Mouse (Mus musculus): ENCODE measurements around the gene Zfp786. TPM values are rescaled to one million over a fixed set of nuclear protein-coding genes. Genes with fewer than 3 reads are reported as not detected.
"Not testable (repeated sequence)": the region's sequence is repeated elsewhere in the genome, so short reads cannot be mapped to it uniquely, and the experiment has no call there.

Zfp786 gene
- polyA plus RNA-seq, 1 experiment from 2014 or later: 18.3 TPM

DNA sequence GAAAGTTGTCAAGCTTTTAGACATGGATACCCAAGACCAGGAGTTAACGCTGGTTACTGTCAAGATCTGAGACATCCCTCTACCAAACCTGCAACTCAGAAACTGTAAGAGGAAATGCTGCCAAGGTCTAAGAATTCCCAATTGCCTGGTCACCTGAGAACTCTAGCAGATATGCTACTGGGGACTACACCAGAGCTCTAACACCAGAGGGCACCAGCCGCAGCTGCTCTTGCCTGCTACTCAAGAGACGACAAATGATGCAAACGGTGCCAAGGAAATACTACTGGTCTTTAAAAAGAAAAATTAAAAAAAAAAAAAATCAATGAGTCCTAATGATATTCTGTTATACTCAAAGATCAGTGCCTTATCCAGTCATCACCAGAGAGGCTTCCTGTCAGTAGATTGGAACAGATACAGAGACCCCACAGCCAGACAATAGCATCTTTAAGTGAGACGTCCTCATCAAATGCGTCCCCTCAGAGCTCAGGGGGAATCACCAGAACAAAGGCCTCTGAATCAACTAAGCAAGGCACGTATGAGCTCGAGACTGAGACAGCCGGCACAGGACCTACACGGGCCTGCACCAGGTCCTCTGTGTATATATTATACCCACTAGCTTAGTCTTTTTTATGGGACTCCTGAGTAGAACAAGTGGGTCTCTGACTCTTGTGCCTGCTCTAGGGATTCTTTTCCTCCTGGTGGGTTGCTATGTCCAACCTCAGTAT, 36.4 kb downstream of the Zfp786 start:
- Histone ChIP-seq H3K4me2 (replicated peaks) (no peak overlapping the region), H3K27me3 (no peaks in the 10 kb centered on the region), H3K36me3 (peaks cover 48% of the 10 kb centered on the region), H3K4me1 (replicated peaks) (peaks cover 3% of the 10 kb centered on the region), H3K4me3 (replicated peaks) (no peak overlapping the region), H3K27ac (peak overlapping the region; percentile 63), H3K9ac (replicated peaks) (no peak overlapping the region), H3K9me3 (no peaks in the 10 kb centered on the region)
- peak; percentile 82 for ATAC-seq
- WGBS: 42% methylated on average over 10 of the region's 10 CpGs

GRCm38 (mm10) chr6:47793284-47793683, 37.4 kb downstream of the Zfp786 start:
- WGBS: 82% methylated on average over 5 of the region's 5 CpGs
- Histone ChIP-seq H3K9me3 (no peaks in the 10 kb centered on the region), H3K4me2 (replicated peaks) (no peak overlapping the region), H3K27me3 (no peaks in the 10 kb centered on the region), H3K27ac (no peak overlapping the region), H3K36me3 (peaks cover 38% of the 10 kb centered on the region), H3K9ac (replicated peaks) (no peak overlapping the region), H3K4me3 (replicated peaks) (no peak overlapping the region), H3K4me1 (replicated peaks) (peaks cover 9% of the 10 kb centered on the region)
- ATAC-seq: no peak

DNA sequence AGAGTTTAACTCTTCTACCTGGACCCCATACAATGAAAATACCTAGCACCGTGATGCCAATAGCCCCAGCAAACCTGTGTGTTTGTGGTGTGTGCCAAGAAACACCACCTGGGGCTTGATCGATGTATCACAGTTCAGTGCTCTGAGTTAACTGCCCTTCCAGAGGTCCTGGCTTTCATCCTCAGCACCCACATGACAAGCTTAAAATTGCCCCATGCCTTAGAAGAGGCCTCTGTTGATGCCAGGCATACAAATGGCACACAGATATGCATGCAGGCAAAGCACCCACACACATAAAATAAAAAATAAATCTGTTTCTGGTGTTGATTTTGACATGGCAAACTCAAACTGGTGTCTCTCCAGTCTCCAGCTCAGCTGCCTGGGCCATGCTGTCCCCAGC, 38.1 kb downstream of the Zfp786 start:
- Histone ChIP-seq H3K27ac (no peak overlapping the region), H3K4me1 (replicated peaks) (peaks cover 9% of the 10 kb centered on the region), H3K27me3 (no peaks in the 10 kb centered on the region), H3K4me2 (replicated peaks) (no peak overlapping the region), H3K36me3 (peaks cover 31% of the 10 kb centered on the region), H3K9ac (replicated peaks) (no peak overlapping the region), H3K9me3 (no peaks in the 10 kb centered on the region), H3K4me3 (replicated peaks) (no peak overlapping the region)
- ATAC-seq: no peak
- 93% methylated on average over 2 of the region's 2 CpGs for WGBS

DNA sequence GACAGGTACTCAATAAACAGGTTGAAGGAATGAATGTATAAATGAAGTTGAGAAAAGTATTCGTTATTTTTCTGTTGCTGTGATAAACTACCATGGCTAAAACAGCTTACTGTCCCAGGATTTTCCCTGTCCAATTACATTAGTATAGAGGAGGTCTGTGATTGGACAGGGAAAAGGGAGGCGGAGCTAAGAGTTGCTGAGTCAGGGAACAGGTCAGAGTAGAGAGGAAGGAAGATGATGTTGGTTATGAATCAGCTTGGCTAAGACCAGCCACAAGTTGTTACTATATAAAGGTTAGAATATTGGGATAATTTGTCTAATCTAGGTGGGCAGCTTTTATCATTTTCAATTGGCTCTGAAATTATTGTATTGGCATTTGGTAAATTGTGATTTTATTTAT, 39.9 kb downstream of the Zfp786 start:
- H3K9me3 ChIP-seq: no peaks in the 10 kb centered on the region
- no peak for ATAC-seq
- peaks cover 14% of the 10 kb centered on the region for H3K36me3 ChIP-seq
- no peaks in the 10 kb centered on the region for H3K27me3 ChIP-seq
- no peak overlapping the region for H3K9ac ChIP-seq (replicated peaks)
- H3K4me3 ChIP-seq (replicated peaks): no peak overlapping the region
- 66% methylated on average over 2 of the region's 2 CpGs for WGBS
- no peak overlapping the region for H3K27ac ChIP-seq
- H3K4me2 ChIP-seq (replicated peaks): no peak overlapping the region
- H3K4me1 ChIP-seq (replicated peaks): peaks cover 9% of the 10 kb centered on the region

DNA sequence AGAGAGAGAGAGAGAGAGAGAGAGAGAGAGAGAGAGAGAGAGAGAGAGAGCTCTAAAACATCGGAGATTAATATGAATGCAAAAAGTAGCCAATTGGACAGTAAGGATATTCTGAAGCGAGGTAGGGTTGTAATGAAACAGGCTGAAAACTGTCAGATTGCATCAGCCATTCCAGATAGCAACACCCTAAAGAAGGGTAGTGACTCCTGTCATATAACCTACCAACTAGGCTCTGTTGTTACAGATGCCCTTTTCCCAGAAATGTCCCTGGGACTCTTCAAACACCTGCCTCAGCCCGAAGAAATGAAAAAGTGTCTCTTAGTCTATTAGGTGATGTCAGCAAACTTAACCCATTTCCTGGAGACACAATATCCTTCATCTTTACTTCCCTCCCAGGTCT, 41.8 kb downstream of the Zfp786 start:
- Histone ChIP-seq H3K27ac (peak overlapping the region; percentile 97), H3K4me2 (replicated peaks) (peak overlapping the region; percentile 58), H3K4me3 (replicated peaks) (peak overlapping the region; percentile 50), H3K9ac (replicated peaks) (peak overlapping the region; percentile 75), H3K27me3 (no peaks in the 10 kb centered on the region), H3K4me1 (replicated peaks) (peaks cover 9% of the 10 kb centered on the region), H3K36me3 (no peaks in the 10 kb centered on the region), H3K9me3 (no peaks in the 10 kb centered on the region)
- WGBS: 34% methylated on average over 3 of the region's 3 CpGs
- peak; percentile 26; the same call in 1 of the 2 replicates for ATAC-seq

- H3K27me3 ChIP-seq: no peaks in the 10 kb centered on the region
- H3K36me3 ChIP-seq: no peaks in the 10 kb centered on the region
- H3K4me2 ChIP-seq (replicated peaks): peak overlapping the region; percentile 58
- peak overlapping the region; percentile 50 for H3K4me3 ChIP-seq (replicated peaks)
- no peaks in the 10 kb centered on the region for H3K9me3 ChIP-seq
- ATAC-seq: peak; percentile 97
- peaks cover 9% of the 10 kb centered on the region for H3K4me1 ChIP-seq (replicated peaks)
- WGBS: under 1% methylated on average over 18 of the region's 18 CpGs
- H3K9ac ChIP-seq (replicated peaks): peak overlapping the region; percentile 75
- peak overlapping the region; percentile 97 for H3K27ac ChIP-seq
Measured at GRCm38 (mm10) chr6:47787941-47788736, 42.5 kb downstream of the Zfp786 start.

DNA sequence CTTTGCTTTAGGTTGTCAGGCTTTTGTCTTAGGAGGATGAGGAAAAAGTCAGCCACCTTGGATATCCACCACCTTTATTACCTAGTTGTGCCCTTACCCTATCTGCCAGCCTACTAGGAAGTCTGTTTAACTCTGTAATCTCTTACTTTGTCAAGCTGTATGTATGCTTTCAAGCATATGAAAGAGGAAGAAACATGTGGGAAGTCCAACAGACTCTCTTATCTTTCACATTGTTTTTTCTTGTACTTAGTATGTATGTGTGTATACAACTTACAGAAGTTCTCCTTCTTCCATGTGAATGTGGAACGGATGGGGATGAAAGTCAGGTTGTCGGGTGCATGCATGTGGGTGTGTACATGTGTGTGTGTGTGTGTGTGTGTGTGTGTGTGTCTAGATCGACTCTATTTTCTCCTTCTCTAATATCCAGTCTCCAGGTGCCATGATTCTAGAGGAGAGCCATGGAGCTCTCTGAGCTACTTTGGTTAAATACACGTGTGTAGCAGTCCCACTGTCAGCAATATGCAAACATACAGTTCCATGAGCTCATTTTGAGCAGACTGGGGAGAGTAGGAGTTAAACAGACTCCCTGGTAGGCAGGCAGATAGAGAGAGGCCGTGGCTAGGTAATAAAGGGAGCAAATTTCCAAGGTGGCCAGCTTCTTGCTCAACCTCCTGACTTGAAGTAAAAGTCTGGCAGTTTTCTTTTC, 45.8 kb downstream of the Zfp786 start:
- Histone ChIP-seq H3K27me3 (no peaks in the 10 kb centered on the region), H3K4me2 (replicated peaks) (no peak overlapping the region), H3K4me3 (replicated peaks) (no peak overlapping the region), H3K27ac (no peak overlapping the region), H3K36me3 (no peaks in the 10 kb centered on the region), H3K9me3 (no peaks in the 10 kb centered on the region), H3K9ac (replicated peaks) (no peak overlapping the region), H3K4me1 (replicated peaks) (peaks cover 17% of the 10 kb centered on the region)
- no peak for ATAC-seq
- WGBS: 69% methylated on average over 5 of the region's 5 CpGs

DNA sequence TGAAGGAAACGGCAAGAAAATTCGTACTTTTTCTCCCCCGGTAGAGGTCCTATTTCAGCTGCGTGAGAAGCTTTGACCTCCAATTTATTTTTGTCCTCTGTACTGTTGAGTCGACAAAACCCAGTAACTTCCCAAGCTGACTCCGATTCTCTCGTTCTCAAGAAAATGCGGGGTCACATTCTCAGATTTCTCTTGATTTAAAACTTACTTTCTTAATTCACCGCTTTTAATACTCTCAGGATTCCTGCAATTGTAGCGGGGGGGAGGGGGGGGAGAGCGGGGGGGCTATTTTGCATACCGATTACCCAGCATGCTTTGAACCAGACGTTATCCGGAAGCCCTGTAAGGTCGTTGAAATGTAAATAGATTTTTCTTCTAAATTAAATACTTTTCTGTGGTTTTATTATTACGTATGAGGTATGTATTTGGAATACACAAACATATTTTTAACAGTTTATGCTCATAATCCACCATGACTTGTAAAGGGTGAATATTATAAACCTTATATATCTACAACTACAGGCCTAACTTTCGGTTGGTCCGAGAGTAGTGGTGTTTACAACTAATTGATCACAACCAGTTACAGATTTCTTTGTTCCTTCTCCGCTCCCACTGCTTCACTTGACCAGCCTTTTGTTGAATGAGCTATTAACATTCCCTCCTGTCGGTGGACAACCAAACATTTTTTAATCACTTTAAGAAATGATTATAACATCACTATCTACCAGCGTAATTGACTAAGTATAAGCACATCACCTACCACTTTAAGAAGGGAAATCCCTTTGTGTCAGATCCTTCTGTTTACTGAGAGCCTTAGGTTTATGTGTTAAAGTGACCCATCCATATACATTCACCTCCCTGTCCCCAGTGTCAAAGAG, 49.3 kb downstream of the Zfp786 start:
- Histone ChIP-seq H3K4me1 (replicated peaks) (peaks cover 14% of the 10 kb centered on the region), H3K36me3 (no peaks in the 10 kb centered on the region), H3K4me3 (replicated peaks) (peak overlapping the region; percentile 48), H3K27me3 (no peaks in the 10 kb centered on the region), H3K4me2 (replicated peaks) (peak overlapping the region; percentile 51), H3K27ac (peak overlapping the region; percentile 87), H3K9ac (replicated peaks) (peak overlapping the region; percentile 66), H3K9me3 (no peaks in the 10 kb centered on the region)
- under 1% methylated on average over 21 of the region's 21 CpGs for WGBS
- peak; percentile 69 for ATAC-seq

GRCm38 (mm10) chr6:47780576-47781013, 50.1 kb downstream of the Zfp786 start:
- peak overlapping the region; percentile 48 for H3K4me3 ChIP-seq (replicated peaks)
- no peaks in the 10 kb centered on the region for H3K27me3 ChIP-seq
- no peak for ATAC-seq
- no peak overlapping the region for H3K27ac ChIP-seq
- H3K4me1 ChIP-seq (replicated peaks): peaks cover 14% of the 10 kb centered on the region
- no peaks in the 10 kb centered on the region for H3K9me3 ChIP-seq
- WGBS: 14% methylated on average over 2 of the region's 2 CpGs
- peak overlapping the region; percentile 51 for H3K4me2 ChIP-seq (replicated peaks)
- no peaks in the 10 kb centered on the region for H3K36me3 ChIP-seq
- no peak overlapping the region for H3K9ac ChIP-seq (replicated peaks)

GRCm38 (mm10) chr6:47771760-47772159, 58.9 kb downstream of the Zfp786 start:
- not testable (repeated sequence) for H3K9me3 ChIP-seq; H3K27me3 ChIP-seq; ATAC-seq; H3K4me1 ChIP-seq (replicated peaks); H3K27ac ChIP-seq; H3K36me3 ChIP-seq; H3K9ac ChIP-seq (replicated peaks)
- H3K4me2 ChIP-seq (replicated peaks): peak overlapping the region; percentile 33; the same call in 1 of the 2 replicates
- 80% methylated on average over 8 of the region's 19 CpGs for WGBS
- H3K4me3 ChIP-seq (replicated peaks): peak overlapping the region; percentile 25; the same call in 1 of the 2 replicates

- not testable (repeated sequence) for H3K4me1 ChIP-seq (replicated peaks); H3K9ac ChIP-seq (replicated peaks); H3K27me3 ChIP-seq; H3K27ac ChIP-seq; H3K4me3 ChIP-seq (replicated peaks); ATAC-seq; H3K9me3 ChIP-seq; H3K36me3 ChIP-seq; H3K4me2 ChIP-seq (replicated peaks)
- WGBS: 81% methylated on average over 12 of the region's 12 CpGs
Measured at GRCm38 (mm10) chr6:47771113-47771512, 59.6 kb downstream of the Zfp786 start.
